Mouse (Mus musculus) small intestine, adult 2 months (tissue): ENCODE results near the gene Tulp2.

Source experiments
- CTCF ChIP-seq: fragments of 200-500 bp; IDR thresholded peaks from 2 replicates; pipeline ENCODE4 v1.5.1; 2012; ENCODE audit warnings: low read depth, mild to moderate bottlenecking, control low read depth, inconsistent platforms, low read length, moderate library complexity, mixed read lengths; ENCODE audit not compliant: insufficient replicate concordance, insufficient read length; ENCODE audit errors: extremely low read depth
- POLR2A ChIP-seq: fragments of 200-500 bp; IDR thresholded peaks from 2 replicates; pipeline ENCODE4 v1.6.1; 2012; ENCODE audit warnings: low read depth, mild to moderate bottlenecking, control low read depth, inconsistent platforms, low read length, moderate library complexity

GRCm38 (mm10) chr7:45570103-45570741, 88.5 kb downstream of the Tulp2 start, which contains the start of gene Bcat2:
- TF ChIP-seq CTCF, result no peak
- peak; percentile 13; the same call in 1 of the 2 replicates for TF ChIP-seq POLR2A
